Mouse (Mus musculus) c-Kit-positive CD71-positive TER-119-positive erythroid progenitor cells, embryonic 14.5 days (primary cell): ENCODE results near the gene Fdxacb1.

Experiments used
- DNase-seq: peaks from one replicate; pipeline ENCODE4 v3.0.0-alpha.2; 2013; ENCODE audit warnings: low spot score

The Fdxacb1 gene

DNA sequence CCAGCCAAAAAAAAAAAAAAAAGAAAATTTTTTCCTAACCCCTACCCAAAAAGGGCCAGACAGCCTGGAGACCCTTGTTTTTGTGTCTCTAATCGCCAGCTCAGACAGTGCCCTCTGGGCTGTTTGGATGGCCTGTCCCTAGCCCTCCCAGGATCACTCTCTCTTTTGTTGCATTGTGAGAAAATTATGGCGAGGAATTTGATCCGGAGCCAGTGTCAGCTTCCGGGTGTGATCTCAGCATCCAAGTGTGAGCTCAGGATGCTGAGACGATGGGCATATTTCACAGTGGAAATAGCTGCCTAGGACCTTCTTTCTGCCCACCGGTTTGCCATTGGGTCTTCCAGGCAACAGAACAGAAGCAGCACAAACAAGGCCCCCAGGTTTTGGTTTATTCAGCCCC lies 17.3 kb upstream of the Fdxacb1 start:
- DNase-seq, result no peak

DNA sequence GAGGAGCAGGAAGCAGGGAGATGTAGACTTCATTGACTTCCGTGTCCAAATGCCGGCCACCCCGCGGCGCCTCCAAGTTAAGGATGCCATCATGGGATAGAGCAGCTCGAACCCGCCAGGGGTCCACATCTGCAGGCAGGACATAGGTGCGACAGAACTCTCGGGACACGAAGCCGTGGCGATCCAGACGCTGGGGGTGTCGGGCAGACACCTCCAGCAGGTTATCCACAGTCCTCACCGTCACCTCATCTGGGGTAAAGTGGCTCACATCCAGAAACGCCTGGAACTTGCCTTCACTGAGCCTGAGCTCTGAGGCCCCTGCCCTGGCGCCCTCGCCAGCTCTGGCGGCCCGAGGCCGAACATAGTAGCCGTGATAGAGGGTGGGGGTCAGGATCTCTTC lies 16.7 kb upstream of the Fdxacb1 start, which contains the start of gene Cryab:
Cryab (plus strand) TSS at position 3 of the 400 bp plus-strand sequence.
- no peak for DNase-seq

DNA sequence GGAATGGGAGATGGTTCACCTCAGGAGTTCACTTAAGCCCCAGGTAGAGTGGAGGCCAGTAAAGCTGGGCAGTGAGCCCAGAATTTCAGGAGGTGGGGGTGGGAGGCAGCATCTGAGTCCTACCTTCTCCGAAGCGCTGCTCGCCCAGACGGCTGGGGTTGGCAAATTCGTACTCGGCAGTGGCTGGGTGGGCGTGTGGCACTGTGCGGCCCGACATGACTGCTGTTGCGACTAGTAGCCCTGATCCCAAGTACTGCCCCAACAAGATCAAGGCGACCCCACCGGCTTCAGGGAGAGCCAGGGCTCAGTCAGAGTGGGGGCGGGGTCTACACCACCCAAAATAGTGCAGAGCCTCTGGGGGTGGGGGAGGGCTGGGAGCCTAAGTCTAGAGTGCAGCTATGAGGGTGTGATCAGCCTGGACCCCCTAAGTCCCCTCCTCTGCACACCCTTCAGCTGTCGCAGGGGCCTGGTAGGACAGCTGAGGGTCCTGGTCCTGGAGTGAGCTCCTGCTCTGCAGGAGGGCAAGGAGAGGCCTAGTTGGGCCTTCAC lies 15.9 kb upstream of the Fdxacb1 start, which contains the start of gene Hspb2:
Hspb2 (minus strand) TSS at position 301 of the 549 bp plus-strand sequence.
- DNase-seq, result no peak

DNA sequence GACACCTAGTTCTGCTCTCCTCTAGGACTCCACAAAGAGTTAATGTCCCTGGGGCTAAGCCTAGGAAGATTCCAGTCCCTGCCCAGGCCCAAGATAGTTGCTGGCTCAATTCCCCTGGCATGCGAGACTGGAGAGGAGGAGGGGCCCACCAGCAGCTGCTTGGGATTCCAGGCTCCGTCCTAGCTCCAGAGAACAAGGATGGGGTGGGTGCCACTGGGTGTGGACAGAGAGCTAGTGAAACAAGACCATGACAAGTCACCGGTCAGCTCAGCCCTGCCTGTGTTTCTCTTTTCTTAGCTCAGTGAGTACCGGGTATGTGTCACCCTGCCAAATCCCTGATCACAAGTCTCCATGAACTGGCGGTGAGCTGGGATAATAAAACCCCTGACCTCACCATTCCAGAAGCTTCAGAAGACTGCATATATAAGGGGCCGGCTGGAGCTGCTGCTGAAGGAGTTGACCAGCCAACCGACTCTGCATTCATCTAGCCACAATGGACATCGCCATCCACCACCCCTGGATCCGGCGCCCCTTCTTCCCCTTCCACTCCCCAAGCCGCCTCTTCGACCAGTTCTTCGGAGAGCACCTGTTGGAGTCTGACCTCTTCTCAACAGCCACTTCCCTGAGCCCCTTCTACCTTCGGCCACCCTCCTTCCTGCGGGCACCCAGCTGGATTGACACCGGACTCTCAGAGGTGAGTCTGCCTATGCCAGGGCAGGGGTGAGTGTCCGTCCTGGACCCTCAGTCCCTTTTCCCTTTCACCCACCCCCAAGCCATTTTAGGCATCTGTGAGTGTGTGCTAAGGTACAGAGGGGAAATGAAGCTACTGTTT lies 15.0 kb upstream of the Fdxacb1 start:
- DNase-seq, result no peak

DNA sequence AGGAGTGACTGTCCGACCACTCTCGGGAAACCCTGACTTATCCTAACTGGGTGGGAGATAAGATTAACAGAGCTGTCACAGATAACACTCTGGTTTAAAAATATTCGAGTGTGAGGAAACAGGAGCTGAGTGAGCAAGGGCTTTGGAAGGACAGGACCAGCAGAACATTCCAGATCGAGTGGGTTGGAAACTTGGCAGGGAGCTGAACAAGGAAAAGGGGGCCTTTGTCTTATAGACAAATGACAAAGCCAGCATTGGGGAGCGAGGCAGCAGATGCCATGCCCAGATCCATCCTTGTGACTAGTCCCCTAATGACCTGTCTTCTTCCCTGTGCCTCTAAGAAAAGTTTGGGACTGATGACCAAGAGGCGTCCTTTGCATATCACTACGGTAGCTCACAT lies 14.1 kb upstream of the Fdxacb1 start:
- DNase-seq, result no peak

DNA sequence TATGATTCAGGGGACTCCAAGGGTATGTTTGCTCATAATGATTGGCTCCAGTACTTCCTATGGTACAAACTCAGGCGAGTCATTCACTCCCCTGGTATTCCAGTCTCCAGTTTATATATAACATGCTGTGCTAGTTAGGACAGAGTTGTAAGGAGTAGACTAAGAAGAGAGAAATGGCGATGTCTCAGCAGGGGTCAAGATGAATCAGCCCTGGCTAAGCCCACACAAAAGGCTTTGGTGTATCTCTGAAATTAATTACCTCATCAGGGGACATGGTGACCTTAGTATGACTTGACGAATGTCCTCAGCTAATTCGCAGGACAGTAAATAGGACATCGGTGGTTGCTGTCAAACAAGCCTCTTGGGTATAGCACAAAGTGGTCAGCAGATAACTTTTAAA lies 11.3 kb upstream of the Fdxacb1 start:
- DNase-seq, result no peak

DNA sequence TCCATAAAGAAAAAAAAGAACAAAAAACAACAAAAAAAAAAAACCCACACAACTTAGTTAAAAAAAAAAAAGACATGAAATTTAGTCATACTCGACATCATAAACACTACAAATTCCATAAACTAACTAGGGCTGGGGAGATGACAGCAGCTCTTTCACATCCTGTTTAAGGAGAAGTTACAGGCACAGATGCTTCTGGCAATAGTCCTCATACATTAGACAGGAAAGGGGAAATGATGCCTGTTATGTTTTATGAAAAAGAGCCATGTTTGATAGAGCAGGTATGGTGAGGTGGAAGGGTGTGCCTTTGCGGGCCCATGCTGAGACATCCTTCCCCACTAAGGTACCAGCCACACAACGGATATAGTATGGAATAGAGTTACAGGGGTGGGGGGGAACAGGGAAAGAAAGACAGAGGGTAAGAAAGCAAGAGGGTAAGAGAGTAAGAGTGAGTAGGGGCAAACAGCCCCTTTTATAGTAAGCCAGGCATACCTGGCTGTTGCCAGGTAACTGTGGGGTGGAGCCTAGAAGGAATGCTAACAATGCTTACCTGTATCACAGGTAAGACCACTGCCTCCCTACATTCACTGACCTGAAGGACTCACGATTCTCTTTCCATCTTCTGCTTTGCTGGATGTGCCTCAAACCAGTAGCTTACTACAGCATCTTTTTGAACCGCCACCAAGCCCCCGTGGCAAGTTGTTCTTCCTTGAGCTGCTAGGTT lies 6.4 kb upstream of the Fdxacb1 start:
- DNase-seq, result no peak

DNA sequence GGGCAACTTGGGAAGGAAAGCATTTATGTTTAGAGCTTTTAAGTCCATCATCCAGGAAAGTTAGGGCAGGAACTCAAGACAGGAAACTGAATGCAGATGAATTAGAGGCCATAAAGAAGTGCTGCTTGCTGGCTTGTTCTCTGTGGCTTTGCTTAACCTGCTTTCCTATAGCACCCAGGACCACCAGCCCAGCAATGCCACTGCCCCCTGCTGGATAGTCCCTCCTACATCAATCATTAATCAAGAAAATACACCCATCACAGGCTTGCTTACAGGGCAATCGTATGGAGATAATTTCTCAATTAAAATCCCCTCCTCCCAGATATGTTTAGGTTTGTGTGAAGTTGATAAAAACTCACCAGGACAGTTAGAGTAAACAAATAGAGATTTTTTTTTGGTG lies 4.7 kb upstream of the Fdxacb1 start:
- no peak for DNase-seq

DNA sequence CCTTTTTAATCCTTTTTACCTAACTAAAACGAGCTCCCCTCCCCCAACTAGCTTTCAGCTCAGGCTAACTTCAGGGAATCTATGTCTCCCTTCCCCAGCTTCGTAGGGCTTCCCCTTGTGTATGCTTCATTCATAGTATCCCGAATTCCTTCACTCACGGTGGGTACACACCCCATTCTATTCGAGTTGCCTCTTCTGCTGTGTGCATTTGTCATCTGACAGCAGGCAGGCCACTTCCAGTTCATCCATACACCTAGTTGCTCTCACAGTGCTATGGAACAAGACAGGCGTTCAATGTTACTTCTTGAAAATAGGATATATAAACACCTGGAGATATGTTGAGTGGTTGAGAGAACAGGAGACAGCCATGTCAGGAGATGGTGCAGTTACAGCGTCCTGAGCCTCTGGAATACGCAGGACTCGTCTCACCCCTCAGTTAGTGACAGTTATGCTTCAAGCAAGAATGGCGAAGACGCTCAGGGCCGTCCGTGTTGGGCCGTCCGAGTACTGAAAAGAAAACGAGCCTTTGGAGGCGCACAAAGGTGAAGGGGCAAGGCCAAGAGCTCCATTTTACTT lies 417 bp upstream of the Fdxacb1 start:
- DNase-seq, result peak; percentile 21

DNA sequence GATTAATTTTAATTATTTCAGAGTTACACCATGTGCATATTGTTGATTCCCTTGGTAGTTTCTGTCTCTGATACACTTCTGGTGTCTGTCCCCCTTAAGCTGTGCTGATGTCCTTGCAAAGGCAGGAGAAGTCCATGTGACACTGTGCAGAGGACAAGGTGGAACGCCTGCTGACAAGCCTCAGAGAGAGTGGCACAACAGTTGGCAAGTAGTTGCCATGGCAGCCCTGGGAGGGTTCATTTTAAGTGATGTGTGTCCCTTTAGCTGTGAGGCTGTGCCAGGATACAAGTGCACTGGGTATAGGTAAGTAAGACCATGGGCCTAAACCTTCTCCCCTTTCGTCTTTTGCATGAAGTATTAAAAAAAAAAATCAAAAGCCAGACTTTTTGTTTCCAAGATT lies 2.0 kb downstream of the Fdxacb1 start:
- DNase-seq, result no peak

DNA sequence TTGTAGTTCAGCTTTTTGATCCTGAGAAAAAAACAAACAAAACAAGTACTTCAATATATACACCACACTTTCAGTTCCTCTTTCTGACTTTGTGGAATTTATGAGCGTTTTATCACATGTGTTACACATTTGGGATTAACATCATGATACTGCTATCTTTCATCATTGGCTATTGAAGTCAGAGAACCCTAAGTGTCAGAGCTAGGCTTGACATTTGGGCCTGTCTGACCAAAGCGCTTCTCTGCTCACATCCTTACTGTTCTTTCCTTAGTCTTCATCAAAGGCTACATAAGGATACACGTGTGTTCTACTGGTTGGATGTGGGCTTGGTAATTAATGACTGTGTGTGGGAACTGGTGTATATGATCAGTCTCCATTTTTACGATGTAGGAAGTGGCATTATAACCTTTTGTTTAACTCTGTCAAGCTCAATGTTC lies 6.0 kb downstream of the Fdxacb1 start:
- DNase-seq, result peak; percentile 25

DNA sequence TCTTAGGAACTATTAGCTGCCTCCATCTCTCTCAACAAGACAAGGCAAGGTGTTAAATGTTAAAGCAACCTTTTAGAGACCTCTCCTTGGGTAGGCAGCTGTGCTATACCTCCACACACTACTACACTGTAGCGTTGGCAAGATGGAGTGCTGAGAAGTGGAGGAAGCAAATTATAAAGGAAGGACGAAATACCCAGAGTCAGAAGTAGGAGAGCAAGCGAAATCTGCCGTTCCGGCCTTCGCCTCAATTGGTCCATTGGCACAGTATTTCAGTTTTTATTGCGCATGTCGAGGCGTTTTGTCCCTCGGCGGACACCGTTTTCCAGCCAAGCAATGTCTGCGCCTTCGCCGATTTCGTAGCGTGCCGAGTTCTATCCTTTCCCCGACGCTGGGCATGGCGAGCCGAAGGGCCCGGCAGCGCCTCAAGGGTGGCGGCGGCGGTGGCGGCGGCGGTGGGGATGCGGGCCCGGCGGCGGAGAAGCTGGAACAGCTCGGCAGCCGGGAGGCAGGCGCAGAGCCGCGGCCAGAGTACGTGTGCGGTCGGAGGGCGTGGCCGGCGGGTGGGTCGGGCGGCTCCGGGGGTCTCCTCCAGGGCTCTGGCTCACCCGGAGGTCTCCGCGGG lies 7.1 kb downstream of the Fdxacb1 start, which contains the start of the genes Alg9 and 1110032A03Rik:
Alg9 (plus strand) TSS at position 29 of the 622 bp plus-strand sequence.
1110032A03Rik (minus strand) TSS at position 530 of the 622 bp plus-strand sequence.
- peak; percentile 82 for DNase-seq

DNA sequence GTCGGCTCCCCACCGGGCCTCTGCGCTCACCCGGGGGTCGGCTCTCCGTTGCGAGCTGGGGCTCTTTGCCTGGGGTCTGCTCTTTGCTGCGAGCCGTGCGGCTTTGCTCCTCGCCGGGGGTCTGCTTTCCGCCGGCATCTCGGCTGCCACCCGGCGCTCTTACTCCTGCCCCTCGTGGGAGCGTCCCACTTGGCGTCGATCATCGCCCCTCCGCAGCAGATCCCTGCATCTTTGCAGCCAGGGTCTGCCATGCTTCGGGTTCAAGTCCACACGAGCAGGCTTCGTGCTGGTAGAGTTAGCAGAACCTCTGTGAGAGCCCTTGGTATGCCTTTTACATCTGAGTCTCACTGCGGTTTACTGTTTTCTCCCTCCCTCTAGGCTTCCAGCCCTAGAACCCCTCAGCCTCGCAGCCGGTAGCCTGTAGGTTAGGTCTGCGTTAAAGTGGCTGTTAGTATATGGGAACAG lies 7.7 kb downstream of the Fdxacb1 start:
- DNase-seq, result no peak

DNA sequence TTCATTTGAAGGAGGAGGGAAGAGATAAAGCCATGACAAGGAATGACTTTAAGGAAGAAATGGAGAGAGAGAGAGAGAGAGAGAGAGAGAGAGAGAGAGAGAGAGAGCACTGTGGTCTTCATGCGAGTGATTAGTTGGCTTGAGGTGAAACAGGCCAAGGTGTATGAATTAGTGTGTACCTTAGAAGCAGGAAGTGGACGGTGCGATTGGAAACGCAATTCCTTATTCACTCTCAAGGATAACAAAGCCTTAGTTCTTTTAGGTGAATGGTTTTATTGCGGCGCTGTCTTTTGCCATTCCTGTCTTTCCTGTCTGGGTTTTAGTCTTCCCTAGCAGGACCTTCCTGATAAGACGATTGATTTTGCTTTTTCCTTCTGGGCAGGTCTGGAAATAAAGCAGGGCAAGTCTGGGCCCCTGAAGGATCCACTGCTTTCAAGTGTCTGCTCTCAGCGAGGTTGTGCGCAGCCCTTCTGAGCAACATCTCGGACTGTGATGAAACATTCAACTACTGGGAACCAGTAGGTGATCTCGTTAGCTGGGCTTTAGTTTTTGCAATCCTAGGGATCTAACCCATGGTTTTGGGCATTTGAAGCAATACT lies 8.2 kb downstream of the Fdxacb1 start:
- DNase-seq, result no peak

DNA sequence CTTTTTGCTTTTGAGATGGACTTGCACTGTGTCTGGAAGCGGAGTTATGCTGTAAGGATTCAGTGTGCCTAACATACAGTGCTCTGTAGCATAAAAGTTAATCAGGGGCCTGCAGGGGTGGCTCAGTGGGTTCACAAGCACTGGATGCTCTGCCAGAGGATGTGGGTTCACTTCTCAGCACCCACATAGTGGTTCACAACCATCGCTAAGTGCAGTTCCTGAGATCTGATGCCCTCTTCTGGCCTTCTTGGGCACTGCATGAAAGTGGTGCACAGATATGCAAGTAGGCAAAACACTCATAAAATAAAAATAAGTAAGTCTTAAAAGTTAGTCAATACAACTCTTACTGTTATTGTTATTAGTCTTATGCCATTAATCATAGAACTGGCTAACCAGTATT lies 14.1 kb downstream of the Fdxacb1 start:
- no peak for DNase-seq

DNA sequence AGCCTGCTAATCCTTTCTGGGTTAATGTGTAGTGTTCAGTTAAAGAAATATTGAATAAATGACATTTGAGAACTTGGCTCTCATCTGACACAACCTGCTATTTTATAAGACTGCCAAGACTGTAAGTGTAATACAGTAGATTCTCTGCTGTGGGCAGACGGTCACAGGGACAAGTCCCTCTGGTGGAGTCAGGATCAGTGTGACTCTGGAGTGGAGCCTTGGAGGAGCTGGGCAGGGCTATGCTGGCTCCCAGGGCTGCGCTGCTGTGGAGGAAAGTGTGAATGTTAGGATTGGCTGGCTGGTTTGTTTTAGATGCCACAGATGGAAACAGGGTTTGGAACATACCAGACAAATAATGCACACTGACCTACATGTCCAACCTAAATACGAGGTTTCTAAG lies 27.2 kb downstream of the Fdxacb1 start:
- DNase-seq, result no peak

DNA sequence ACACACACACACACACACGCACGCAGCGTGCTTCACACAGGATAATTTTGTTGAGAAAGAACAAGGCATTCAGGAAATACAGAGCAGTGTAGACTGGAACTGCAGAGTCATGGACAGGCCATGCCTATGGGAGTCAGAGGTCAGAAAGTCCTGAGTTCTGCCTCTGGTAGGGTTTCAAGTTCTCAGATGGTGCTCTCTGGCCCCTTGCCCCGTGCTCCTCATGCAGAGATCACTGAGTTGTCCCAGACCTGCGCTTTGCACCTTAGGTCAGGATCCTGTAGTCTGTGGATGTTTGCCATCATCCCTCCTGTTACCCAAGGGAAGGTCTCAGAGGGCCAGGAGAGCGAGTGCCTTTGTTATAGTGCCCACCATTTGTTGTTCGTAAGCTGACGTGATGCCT lies 28.7 kb downstream of the Fdxacb1 start:
- no peak for DNase-seq

DNA sequence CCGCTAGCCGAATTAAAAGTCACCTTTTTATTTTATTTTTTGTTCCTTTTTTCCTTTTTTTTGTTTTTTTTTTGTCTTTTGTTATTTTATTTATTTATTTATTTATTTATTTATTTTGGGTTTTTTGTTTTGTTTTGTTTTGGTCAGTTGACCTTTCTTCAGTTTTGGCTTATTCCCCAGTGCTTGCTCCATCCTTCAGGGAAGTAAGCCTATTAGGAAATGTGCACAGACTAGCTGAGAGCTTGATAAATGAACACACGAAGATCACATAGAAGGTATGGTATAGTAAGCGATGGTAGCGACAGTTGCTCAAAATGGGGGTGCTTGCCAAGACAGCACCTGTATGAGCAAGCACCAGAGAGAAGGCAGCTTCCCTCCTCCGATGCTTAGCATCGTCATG lies 29.6 kb downstream of the Fdxacb1 start:
- DNase-seq, result no peak

DNA sequence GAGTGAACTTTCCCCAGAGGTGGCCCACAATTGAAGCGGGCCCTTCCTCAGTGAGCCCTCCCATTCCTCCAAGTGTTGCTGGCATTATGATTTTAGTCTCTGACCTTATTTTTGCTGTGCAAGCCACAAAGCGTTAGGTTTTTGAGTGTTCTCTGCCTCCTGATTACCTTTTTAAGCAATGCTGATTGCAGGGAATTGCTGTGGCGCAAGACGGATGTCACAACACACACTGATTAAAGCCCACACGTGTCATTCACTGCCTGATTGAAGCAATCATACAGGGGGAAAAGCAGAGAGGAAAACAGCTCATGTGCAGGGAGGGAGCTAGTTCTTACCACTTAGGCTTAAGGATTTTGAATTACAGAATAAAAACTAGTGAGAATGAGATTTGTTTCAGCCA lies 30.3 kb downstream of the Fdxacb1 start:
- no peak for DNase-seq

DNA sequence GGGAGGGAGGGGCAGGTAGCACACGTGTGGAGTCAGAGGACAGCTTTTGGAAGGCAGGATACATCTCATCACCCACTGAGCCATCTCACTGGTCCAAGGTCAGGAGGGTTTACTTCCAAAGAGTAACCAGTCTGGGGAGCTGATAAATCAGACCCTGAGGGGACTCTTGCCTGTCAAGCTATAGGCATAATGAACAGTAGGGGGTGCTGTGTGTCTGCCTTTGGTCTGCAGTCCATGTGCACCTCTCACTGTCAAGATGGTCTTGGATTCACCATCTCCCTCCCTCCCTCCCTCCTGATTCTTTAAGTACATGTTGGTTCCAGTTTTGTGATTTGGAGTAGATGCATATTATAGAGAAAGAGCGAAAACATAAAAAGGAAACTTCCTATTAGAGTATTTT lies 32.9 kb downstream of the Fdxacb1 start:
- peak; percentile 69 for DNase-seq

DNA sequence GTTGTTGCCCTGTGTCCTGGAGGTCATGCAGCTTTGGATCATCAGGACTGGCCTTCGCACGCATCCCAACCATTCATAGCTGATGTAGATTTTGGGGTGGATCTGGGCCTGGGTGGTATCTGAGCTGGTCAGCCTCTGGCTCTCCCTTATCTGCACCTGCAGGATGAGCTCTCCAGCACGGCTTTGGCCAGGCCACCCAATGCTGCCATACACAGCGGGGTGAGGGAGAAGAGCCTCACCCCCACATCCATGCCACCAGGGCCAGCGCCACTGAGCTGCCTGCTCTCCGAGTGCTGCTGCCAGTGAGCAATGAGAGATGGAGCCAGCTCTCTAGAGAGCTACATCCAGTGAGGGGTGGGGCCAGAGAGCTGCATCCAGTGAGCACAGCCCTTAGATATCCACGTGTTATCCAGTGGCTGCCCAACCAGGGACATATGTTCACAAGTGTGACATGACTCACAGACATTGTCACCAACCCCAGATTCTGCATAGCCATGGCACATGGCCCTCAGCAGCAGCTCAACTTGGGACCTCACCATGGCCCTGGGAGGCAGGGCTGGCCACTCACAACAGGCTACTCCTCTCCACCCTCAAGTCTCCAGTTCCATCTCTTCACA lies 35.1 kb downstream of the Fdxacb1 start:
- DNase-seq, result peak; percentile 60
